Mouse (Mus musculus): ENCODE measurements around the gene Sema5a. TPM values are rescaled to one million over a fixed set of nuclear protein-coding genes. Genes with fewer than 3 reads are reported as not detected.

Sema5a gene
- polyA plus RNA-seq, 1 experiment from 2014 or later, result 21.0 TPM

GRCm38 (mm10) chr15:32654046-32654445 is 409.4 kb downstream of the Sema5a start:
- H3K36me3 ChIP-seq (ENCODE audit: insufficient read depth, low read length), result no peaks in the 10 kb centered on the region
- DNase-seq (ENCODE audit: low spot score) (no peak), ATAC-seq (replicated peaks; ENCODE audit: low FRiP score, low read depth) (no peak)
- H3K27me3 ChIP-seq (ENCODE audit: insufficient read depth, low read length), result no peaks in the 10 kb centered on the region
- TF ChIP-seq CTCF (IDR thresholded peaks at IDR 0.05; ENCODE audit: low read depth), result no peak
- H3K9me3 ChIP-seq (replicated peaks; ENCODE audit: low read length), result no peaks in the 10 kb centered on the region
- H3K4me1 ChIP-seq (replicated peaks; ENCODE audit: insufficient read depth, low read length), result no peaks in the 10 kb centered on the region
- H3K4me2 ChIP-seq (ENCODE audit: low read length), result no peak overlapping the region
- no peak overlapping the region for H3K4me3 ChIP-seq (replicated peaks; ENCODE audit: low read depth, low read length)
- H3K27ac ChIP-seq, result no peak overlapping the region
- H3K9ac ChIP-seq (ENCODE audit: low read depth, low read length), result no peak overlapping the region
- 87% methylated on average over 3 of the region's 3 CpGs for WGBS

- Histone ChIP-seq H3K4me2 (ENCODE audit: low read length) (no peak overlapping the region), H3K27ac (no peak overlapping the region), H3K4me1 (replicated peaks; ENCODE audit: insufficient read depth, low read length) (no peaks in the 10 kb centered on the region), H3K9me3 (replicated peaks; ENCODE audit: low read length) (no peaks in the 10 kb centered on the region), H3K9ac (ENCODE audit: low read depth, low read length) (no peak overlapping the region), H3K27me3 (ENCODE audit: insufficient read depth, low read length) (no peaks in the 10 kb centered on the region), H3K36me3 (ENCODE audit: insufficient read depth, low read length) (no peaks in the 10 kb centered on the region), H3K4me3 (replicated peaks; ENCODE audit: low read depth, low read length) (no peak overlapping the region)
- DNase-seq (ENCODE audit: low spot score) (no peak), ATAC-seq (replicated peaks; ENCODE audit: low FRiP score, low read depth) (no peak)
- WGBS, result 65% methylated on average over 4 of the region's 4 CpGs
- no peak for TF ChIP-seq CTCF (IDR thresholded peaks at IDR 0.05; ENCODE audit: low read depth)
Measured at GRCm38 (mm10) chr15:32656017-32656416, 411.4 kb downstream of the Sema5a start.

- TF ChIP-seq CTCF (IDR thresholded peaks at IDR 0.05; ENCODE audit: low read depth), result no peak
- no peak for ATAC-seq (replicated peaks; ENCODE audit: low FRiP score, low read depth)
- Histone ChIP-seq H3K4me1 (replicated peaks; ENCODE audit: insufficient read depth, low read length) (no peaks in the 10 kb centered on the region), H3K9ac (ENCODE audit: low read depth, low read length) (no peak overlapping the region), H3K9me3 (replicated peaks; ENCODE audit: low read length) (no peaks in the 10 kb centered on the region), H3K27me3 (ENCODE audit: insufficient read depth, low read length) (no peaks in the 10 kb centered on the region), H3K27ac (no peak overlapping the region), H3K36me3 (ENCODE audit: insufficient read depth, low read length) (0 out of 2 replicates have a peak, but pooled peaks cover 3% of the 10 kb centered on the region), H3K4me3 (replicated peaks; ENCODE audit: low read depth, low read length) (no peak overlapping the region), H3K4me2 (ENCODE audit: low read length) (no peak overlapping the region)
- peak; percentile 6 for DNase-seq (ENCODE audit: low spot score)
- 78% methylated on average over 1 of the region's 1 CpGs for WGBS
Measured at GRCm38 (mm10) chr15:32676446-32676845, 431.8 kb downstream of the Sema5a start.

- WGBS, result 83% methylated on average over 4 of the region's 4 CpGs
- DNase-seq (ENCODE audit: low spot score), result no peak
- TF ChIP-seq CTCF (IDR thresholded peaks at IDR 0.05; ENCODE audit: low read depth), result no peak
Measured at GRCm38 (mm10) chr15:32685152-32685551, 440.5 kb downstream of the Sema5a start.

GRCm38 (mm10) chr15:32691021-32691420 is 446.4 kb downstream of the Sema5a start:
- H3K4me3 ChIP-seq (replicated peaks; ENCODE audit: low read depth, low read length), result no peak overlapping the region
- no peak overlapping the region for H3K9ac ChIP-seq (ENCODE audit: low read depth, low read length)
- no peaks in the 10 kb centered on the region for H3K4me1 ChIP-seq (replicated peaks; ENCODE audit: insufficient read depth, low read length)
- DNase-seq (ENCODE audit: low spot score) (no peak), ATAC-seq (replicated peaks; ENCODE audit: low FRiP score, low read depth) (no peak)
- no peaks in the 10 kb centered on the region for H3K27me3 ChIP-seq (ENCODE audit: insufficient read depth, low read length)
- H3K4me2 ChIP-seq (ENCODE audit: low read length), result no peak overlapping the region
- H3K36me3 ChIP-seq (ENCODE audit: insufficient read depth, low read length), result no peaks in the 10 kb centered on the region
- H3K27ac ChIP-seq, result no peak overlapping the region
- no peaks in the 10 kb centered on the region for H3K9me3 ChIP-seq (replicated peaks; ENCODE audit: low read length)
- no peak for TF ChIP-seq CTCF (IDR thresholded peaks at IDR 0.05; ENCODE audit: low read depth)

More at GRCm38 (mm10) chr15:32685152-32685551, 440.5 kb downstream of the Sema5a start:
- Histone ChIP-seq H3K36me3 (ENCODE audit: insufficient read depth, low read length) (0 out of 2 replicates have a peak, but pooled peaks cover 1% of the 10 kb centered on the region), H3K27ac (no peak overlapping the region), H3K9me3 (replicated peaks; ENCODE audit: low read length) (no peaks in the 10 kb centered on the region), H3K4me1 (replicated peaks; ENCODE audit: insufficient read depth, low read length) (no peaks in the 10 kb centered on the region), H3K4me3 (replicated peaks; ENCODE audit: low read depth, low read length) (no peak overlapping the region), H3K27me3 (ENCODE audit: insufficient read depth, low read length) (no peaks in the 10 kb centered on the region), H3K9ac (ENCODE audit: low read depth, low read length) (no peak overlapping the region), H3K4me2 (ENCODE audit: low read length) (no peak overlapping the region)
- no peak for ATAC-seq (replicated peaks; ENCODE audit: low FRiP score, low read depth)

- H3K27ac ChIP-seq, result no peak overlapping the region
- no peak overlapping the region for H3K9ac ChIP-seq (ENCODE audit: low read depth, low read length)
- no peaks in the 10 kb centered on the region for H3K36me3 ChIP-seq (ENCODE audit: insufficient read depth, low read length)
- DNase-seq (ENCODE audit: low spot score) (peak; percentile 52), ATAC-seq (replicated peaks; ENCODE audit: low FRiP score, low read depth) (no peak)
- no peaks in the 10 kb centered on the region for H3K27me3 ChIP-seq (ENCODE audit: insufficient read depth, low read length)
- no peak overlapping the region for H3K4me2 ChIP-seq (ENCODE audit: low read length)
- H3K4me3 ChIP-seq (replicated peaks; ENCODE audit: low read depth, low read length), result no peak overlapping the region
- H3K9me3 ChIP-seq (replicated peaks; ENCODE audit: low read length), result no peaks in the 10 kb centered on the region
- no peaks in the 10 kb centered on the region for H3K4me1 ChIP-seq (replicated peaks; ENCODE audit: insufficient read depth, low read length)
- WGBS, result 72% methylated on average over 2 of the region's 2 CpGs
- TF ChIP-seq CTCF (IDR thresholded peaks at IDR 0.05; ENCODE audit: low read depth), result no peak
Measured at GRCm38 (mm10) chr15:32693006-32693405, 448.4 kb downstream of the Sema5a start.

- DNase-seq (ENCODE audit: low spot score) (no peak), ATAC-seq (replicated peaks; ENCODE audit: low FRiP score, low read depth) (no peak)
- H3K9me3 ChIP-seq (replicated peaks; ENCODE audit: low read length), result no peaks in the 10 kb centered on the region
- no peak for TF ChIP-seq CTCF (IDR thresholded peaks at IDR 0.05; ENCODE audit: low read depth)
- no peaks in the 10 kb centered on the region for H3K27me3 ChIP-seq (ENCODE audit: insufficient read depth, low read length)
- no peak overlapping the region for H3K9ac ChIP-seq (ENCODE audit: low read depth, low read length)
- H3K36me3 ChIP-seq (ENCODE audit: insufficient read depth, low read length), result no peaks in the 10 kb centered on the region
- WGBS, result 77% methylated on average over 4 of the region's 4 CpGs
- no peak overlapping the region for H3K4me2 ChIP-seq (ENCODE audit: low read length)
- no peak overlapping the region for H3K4me3 ChIP-seq (replicated peaks; ENCODE audit: low read depth, low read length)
- H3K4me1 ChIP-seq (replicated peaks; ENCODE audit: insufficient read depth, low read length), result no peaks in the 10 kb centered on the region
- H3K27ac ChIP-seq, result no peak overlapping the region
Measured at GRCm38 (mm10) chr15:32717298-32717985, 472.8 kb downstream of the Sema5a start.
